Mouse (Mus musculus): ENCODE results near the gene Rnaset2a. TPM values are rescaled to one million over a fixed set of nuclear protein-coding genes. Genes with fewer than 3 reads are reported as not detected.
"Not testable (repeated sequence)": the region's sequence is repeated elsewhere in the genome, so short reads cannot be mapped to it uniquely, and the experiment has no call there.

The Rnaset2a gene
- polyA plus RNA-seq, 1 experiment from 2014 or later: 24.8 TPM

GRCm38 (mm10) chr17:8092537-8093526 lies 55.1 kb downstream of the Rnaset2a start:
- WGBS: 53% methylated on average over 4 of the region's 18 CpGs
- not testable (repeated sequence) for ATAC-seq (ENCODE audit: insufficient number of reproducible peaks, insufficient read depth, low FRiP score, low TSS enrichment, low read depth); H3K4me2 ChIP-seq

GRCm38 (mm10) chr17:8091320-8091719 lies 56.6 kb downstream of the Rnaset2a start:
- ATAC-seq (ENCODE audit: insufficient number of reproducible peaks, insufficient read depth, low FRiP score, low TSS enrichment, low read depth); H3K4me3 ChIP-seq: not testable (repeated sequence)

More at GRCm38 (mm10) chr17:8092537-8093526, 55.1 kb downstream of the Rnaset2a start:
- not testable (repeated sequence) for H3K4me1 ChIP-seq, H3K9me3 ChIP-seq, H3K36me3 ChIP-seq, H3K4me3 ChIP-seq, H3K27ac ChIP-seq, H3K27me3 ChIP-seq, H3K9ac ChIP-seq

GRCm38 (mm10) chr17:8069847-8070246 lies 78.0 kb downstream of the Rnaset2a start:
- not testable (repeated sequence) for H3K9me3 ChIP-seq; ATAC-seq (ENCODE audit: insufficient number of reproducible peaks, insufficient read depth, low FRiP score, low TSS enrichment, low read depth)
- 75% methylated on average over 2 of the region's 2 CpGs for WGBS

More at GRCm38 (mm10) chr17:8091320-8091719, 56.6 kb downstream of the Rnaset2a start:
- WGBS: 87% methylated on average over 14 of the region's 14 CpGs
- not testable (repeated sequence) for H3K4me1 ChIP-seq, H3K27me3 ChIP-seq, H3K27ac ChIP-seq, H3K36me3 ChIP-seq, H3K9ac ChIP-seq, H3K9me3 ChIP-seq, H3K4me2 ChIP-seq

More at GRCm38 (mm10) chr17:8069847-8070246, 78.0 kb downstream of the Rnaset2a start:
- not testable (repeated sequence) for H3K9ac ChIP-seq, H3K4me1 ChIP-seq, H3K4me2 ChIP-seq, H3K27ac ChIP-seq, H3K36me3 ChIP-seq, H3K27me3 ChIP-seq, H3K4me3 ChIP-seq

Other genes starting within 250 kb of the Rnaset2a start
- gene Tagap, start 222.1 kb downstream of the Rnaset2a start, polyA plus RNA-seq (2015; fragmentation: Nextera tagmentation; extraction: Ambion mirVana): 0.65 and 0.66 TPM in 2 replicates
- 48.7 and 57.8 TPM in 2 replicates for gene Rsph3a, start 202.5 kb downstream of the Rnaset2a start, polyA plus RNA-seq (2015; fragmentation: Nextera tagmentation; extraction: Ambion mirVana)
- gene Gm49673, start 309 bp downstream of the Rnaset2a start, polyA plus RNA-seq (2015; fragmentation: Nextera tagmentation; extraction: Ambion mirVana): 0.21 and 0.27 TPM in 2 replicates
- gene Fgfr1op, start 17.4 kb upstream of the Rnaset2a start, polyA plus RNA-seq (2015; fragmentation: Nextera tagmentation; extraction: Ambion mirVana): 35.0 and 35.7 TPM in 2 replicates
- gene Ccr6, start 87.9 kb upstream of the Rnaset2a start, polyA plus RNA-seq (2015; fragmentation: Nextera tagmentation; extraction: Ambion mirVana): not detected in 2 replicates
- gene Mpc1, start 134.8 kb upstream of the Rnaset2a start, polyA plus RNA-seq (2015; fragmentation: Nextera tagmentation; extraction: Ambion mirVana): 150 and 154 TPM in 2 replicates
- gene Sft2d1, start 163.0 kb upstream of the Rnaset2a start, polyA plus RNA-seq (2015; fragmentation: Nextera tagmentation; extraction: Ambion mirVana): 58.9 and 67.8 TPM in 2 replicates
- gene Prr18, start 189.4 kb upstream of the Rnaset2a start, polyA plus RNA-seq (2015; fragmentation: Nextera tagmentation; extraction: Ambion mirVana): 0.45 and 0.52 TPM in 2 replicates
- gene T2, start 207.9 kb upstream of the Rnaset2a start, polyA plus RNA-seq (2015; fragmentation: Nextera tagmentation; extraction: Ambion mirVana): 0.81 and 1.4 TPM in 2 replicates

Data from embryonic facial prominence, embryonic 13.5 days (tissue).